Mouse (Mus musculus): ENCODE results near the gene Dpf3. TPM values are rescaled to one million over a fixed set of nuclear protein-coding genes. Genes with fewer than 3 reads are reported as not detected.

Dpf3 gene
- polyA plus RNA-seq, 1 experiment = 3.8 TPM

DNA sequence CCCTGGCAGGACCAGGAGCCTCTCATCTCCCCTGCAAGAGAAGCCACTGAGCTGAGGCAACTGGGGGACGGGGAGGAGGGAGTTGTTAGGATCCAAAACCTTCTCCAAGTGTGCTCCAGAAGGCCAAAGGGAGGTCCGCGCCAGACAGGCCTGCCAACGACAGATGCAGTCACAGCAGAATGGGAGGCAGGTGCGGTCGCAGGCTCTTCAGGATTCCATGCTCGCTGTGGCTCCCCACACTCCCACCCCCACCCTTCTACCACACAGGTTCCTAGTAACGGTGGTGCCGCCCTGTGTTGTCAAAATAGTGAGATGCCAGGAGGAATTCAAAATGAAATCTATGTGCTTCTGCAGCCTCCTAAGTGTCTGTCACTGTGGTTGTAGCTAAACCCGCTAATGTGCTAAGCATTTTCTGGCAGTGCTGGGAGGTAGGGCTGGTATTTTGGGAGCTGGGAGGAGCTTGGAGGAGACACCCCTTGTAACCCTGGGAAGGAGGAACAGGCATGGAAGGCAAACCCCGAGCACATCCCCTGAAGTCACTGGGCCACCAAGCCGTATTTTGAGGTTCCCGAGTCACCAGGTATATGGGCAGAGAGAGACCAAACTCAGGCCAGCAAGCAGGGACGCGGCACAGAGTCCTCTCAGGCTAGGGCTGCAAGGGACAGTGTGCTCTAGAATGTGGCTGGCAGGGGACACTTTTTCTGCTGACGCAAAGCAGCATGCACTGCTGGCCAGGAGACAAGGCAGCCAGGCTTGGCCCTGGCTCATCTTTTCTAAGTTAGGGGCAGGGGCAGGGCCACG lies 75.6 kb downstream of the Dpf3 start:
- Histone ChIP-seq H3K4me1 (ENCODE audit: control insufficient read depth, insufficient read depth, low read length) (peaks cover 8% of the 10 kb centered on the region; the same call in 1 of the 2 replicates), H3K4me3 (ENCODE audit: insufficient read depth, low read length) (no peak overlapping the region), H3K27ac (ENCODE audit: insufficient read depth, low read length) (no peak overlapping the region)
- no peak for TF ChIP-seq CTCF (IDR thresholded peaks at IDR 0.05; ENCODE audit: extremely low read depth, insufficient read depth, low read length)
- no peak for TF ChIP-seq POLR2A (IDR thresholded peaks at IDR 0.05; ENCODE audit: extremely low read depth, insufficient read depth, low read length)

DNA sequence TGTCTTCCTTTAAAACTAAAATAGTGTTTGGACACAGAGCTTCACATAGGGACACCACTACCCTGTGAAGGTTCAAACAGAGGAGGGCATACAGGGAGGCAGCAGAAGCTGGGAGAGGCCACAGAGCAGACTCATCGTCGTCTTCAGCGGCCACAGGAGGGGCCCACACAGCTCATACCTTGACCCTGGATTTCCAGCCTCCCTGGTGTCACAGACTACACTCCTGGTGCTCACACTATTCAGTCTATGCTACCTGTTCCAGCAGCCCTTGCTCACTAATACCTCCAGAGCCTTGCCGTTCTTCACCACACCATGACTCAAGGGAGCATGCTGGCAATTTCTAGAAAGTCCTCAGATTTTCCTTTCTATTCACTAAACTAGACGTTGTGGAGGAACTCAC lies 76.5 kb downstream of the Dpf3 start:
- no peak overlapping the region for H3K27ac ChIP-seq (ENCODE audit: insufficient read depth, low read length)
- no peak overlapping the region for H3K4me3 ChIP-seq (ENCODE audit: insufficient read depth, low read length)
- H3K4me1 ChIP-seq (ENCODE audit: control insufficient read depth, insufficient read depth, low read length) = peaks cover 8% of the 10 kb centered on the region; the same call in 1 of the 2 replicates
- no peak for TF ChIP-seq CTCF (IDR thresholded peaks at IDR 0.05; ENCODE audit: extremely low read depth, insufficient read depth, low read length)
- TF ChIP-seq POLR2A (IDR thresholded peaks at IDR 0.05; ENCODE audit: extremely low read depth, insufficient read depth, low read length) = no peak

DNA sequence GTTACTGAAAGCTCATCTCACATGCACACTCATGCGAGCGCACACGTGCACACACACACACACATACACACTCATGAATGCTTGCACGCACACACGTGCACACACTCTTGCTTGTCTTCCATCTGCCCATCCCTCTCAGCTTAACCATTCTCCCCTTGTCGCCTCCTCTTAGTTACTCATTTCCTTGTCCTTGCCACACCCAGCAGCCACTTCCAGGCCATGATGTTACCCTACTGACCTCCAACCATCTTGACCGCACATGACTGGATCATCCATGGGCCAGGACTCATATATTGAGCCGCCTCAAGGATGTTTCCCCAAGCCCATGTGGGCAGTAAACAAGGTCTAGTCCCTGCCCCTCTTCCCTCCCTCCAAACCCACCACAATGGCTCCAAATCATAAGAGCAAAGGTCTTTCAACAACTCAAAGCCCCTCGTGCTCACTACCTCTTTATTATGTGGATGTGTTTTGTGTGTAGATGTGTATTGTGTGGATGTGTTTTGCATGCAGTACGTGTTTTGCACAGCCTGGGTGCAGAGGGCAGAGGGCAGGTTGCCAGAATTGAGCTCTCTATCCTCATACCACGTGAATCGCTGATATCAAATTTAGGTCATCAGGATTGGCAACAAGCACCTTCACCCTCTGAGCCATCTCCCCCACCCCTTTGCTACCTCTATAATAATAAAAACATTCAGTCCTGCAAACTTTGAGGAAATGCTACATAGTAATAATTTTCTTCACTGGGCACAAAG lies 82.0 kb downstream of the Dpf3 start:
- no peak for TF ChIP-seq POLR2A (IDR thresholded peaks at IDR 0.05; ENCODE audit: extremely low read depth, insufficient read depth, low read length)
- TF ChIP-seq CTCF (IDR thresholded peaks at IDR 0.05; ENCODE audit: extremely low read depth, insufficient read depth, low read length) = no peak
- H3K27ac ChIP-seq (ENCODE audit: insufficient read depth, low read length) = no peak overlapping the region
- H3K4me3 ChIP-seq (ENCODE audit: insufficient read depth, low read length) = no peak overlapping the region
- H3K4me1 ChIP-seq (ENCODE audit: control insufficient read depth, insufficient read depth, low read length) = no peaks in the 10 kb centered on the region

DNA sequence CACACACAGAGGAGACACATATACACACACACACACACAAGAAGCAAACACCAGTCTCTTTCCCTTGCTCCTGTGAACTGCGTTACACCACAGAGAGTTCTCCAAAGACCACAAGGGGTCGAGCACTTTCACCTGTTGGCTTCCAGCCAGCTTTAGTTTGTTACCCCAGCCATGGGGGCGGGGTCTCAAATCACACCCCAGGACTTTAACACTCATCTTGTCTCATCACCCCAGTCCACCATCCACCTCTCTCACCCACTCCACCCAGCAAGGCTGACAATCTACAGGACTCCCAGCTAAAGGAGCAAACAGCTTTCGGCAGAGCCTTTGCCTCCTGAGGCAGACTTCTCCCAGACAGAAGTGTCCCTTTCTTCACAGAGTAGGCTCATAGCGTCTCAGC lies 85.2 kb downstream of the Dpf3 start:
- TF ChIP-seq CTCF (IDR thresholded peaks at IDR 0.05; ENCODE audit: extremely low read depth, insufficient read depth, low read length) (no peak), POLR2A (IDR thresholded peaks at IDR 0.05; ENCODE audit: extremely low read depth, insufficient read depth, low read length) (no peak)
- H3K4me1 ChIP-seq (ENCODE audit: control insufficient read depth, insufficient read depth, low read length) = no peaks in the 10 kb centered on the region
- no peak overlapping the region for H3K4me3 ChIP-seq (ENCODE audit: insufficient read depth, low read length)

GRCm38 (mm10) chr12:83392011-83392410 lies 95.5 kb downstream of the Dpf3 start:
- TF ChIP-seq POLR2A (IDR thresholded peaks at IDR 0.05; ENCODE audit: extremely low read depth, insufficient read depth, low read length) (no peak), CTCF (IDR thresholded peaks at IDR 0.05; ENCODE audit: extremely low read depth, insufficient read depth, low read length) (no peak)
- Histone ChIP-seq H3K4me1 (ENCODE audit: control insufficient read depth, insufficient read depth, low read length) (no peaks in the 10 kb centered on the region), H3K27ac (ENCODE audit: insufficient read depth, low read length) (no peak overlapping the region), H3K4me3 (ENCODE audit: insufficient read depth, low read length) (no peak overlapping the region)

More for the DNA sequence above, 85.2 kb downstream of the Dpf3 start:
- no peak overlapping the region for H3K27ac ChIP-seq (ENCODE audit: insufficient read depth, low read length)

DNA sequence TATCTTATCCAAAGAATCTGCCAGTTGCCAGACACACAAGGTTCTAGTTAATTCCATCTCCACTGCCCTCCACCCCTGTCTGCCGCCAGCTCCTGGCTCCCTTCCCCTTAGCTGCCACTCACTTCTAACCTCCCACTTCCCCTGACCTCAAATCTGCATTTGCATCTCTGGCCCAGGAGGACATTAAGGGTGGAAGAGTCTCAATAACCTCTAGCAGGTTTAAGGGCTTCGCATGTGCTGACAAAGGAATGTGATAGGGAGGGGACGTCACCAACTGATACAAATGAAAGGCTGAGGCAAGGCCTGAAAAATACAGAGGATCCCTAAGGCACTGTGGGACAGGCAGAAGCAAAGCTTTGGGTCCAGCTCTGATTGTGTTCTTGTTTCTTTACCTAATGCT lies 100.0 kb downstream of the Dpf3 start:
- Histone ChIP-seq H3K4me3 (ENCODE audit: insufficient read depth, low read length) (no peak overlapping the region), H3K27ac (ENCODE audit: insufficient read depth, low read length) (no peak overlapping the region), H3K4me1 (ENCODE audit: control insufficient read depth, insufficient read depth, low read length) (no peaks in the 10 kb centered on the region)
- TF ChIP-seq CTCF (IDR thresholded peaks at IDR 0.05; ENCODE audit: extremely low read depth, insufficient read depth, low read length) = no peak
- no peak for TF ChIP-seq POLR2A (IDR thresholded peaks at IDR 0.05; ENCODE audit: extremely low read depth, insufficient read depth, low read length)

GRCm38 (mm10) chr12:83381072-83381471 lies 106.4 kb downstream of the Dpf3 start:
- Histone ChIP-seq H3K4me1 (ENCODE audit: control insufficient read depth, insufficient read depth, low read length) (no peaks in the 10 kb centered on the region), H3K4me3 (ENCODE audit: insufficient read depth, low read length) (no peak overlapping the region), H3K27ac (ENCODE audit: insufficient read depth, low read length) (no peak overlapping the region)
- no peak for TF ChIP-seq CTCF (IDR thresholded peaks at IDR 0.05; ENCODE audit: extremely low read depth, insufficient read depth, low read length)
- TF ChIP-seq POLR2A (IDR thresholded peaks at IDR 0.05; ENCODE audit: extremely low read depth, insufficient read depth, low read length) = no peak

DNA sequence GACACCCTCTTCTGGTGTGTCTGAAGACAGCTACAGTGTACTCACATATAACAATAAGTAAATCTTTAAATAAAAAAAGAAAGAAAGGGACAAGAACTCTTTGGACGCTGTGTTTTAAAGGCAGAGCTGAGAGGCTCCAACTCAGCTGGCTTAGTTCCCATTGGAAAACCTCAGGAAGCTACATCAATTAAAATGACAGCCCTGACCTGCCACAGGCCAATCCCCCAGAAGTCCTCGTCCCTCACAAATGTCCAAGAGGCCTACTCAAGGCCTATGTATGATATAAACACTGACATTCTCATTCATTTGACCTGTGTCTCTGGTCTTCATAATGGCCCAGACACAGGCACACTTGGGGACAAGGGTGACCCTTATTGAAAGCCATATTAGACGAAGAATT lies 107.5 kb downstream of the Dpf3 start:
- H3K4me3 ChIP-seq (ENCODE audit: insufficient read depth, low read length) = no peak overlapping the region
- TF ChIP-seq CTCF (IDR thresholded peaks at IDR 0.05; ENCODE audit: extremely low read depth, insufficient read depth, low read length) (no peak), POLR2A (IDR thresholded peaks at IDR 0.05; ENCODE audit: extremely low read depth, insufficient read depth, low read length) (no peak)
- no peaks in the 10 kb centered on the region for H3K4me1 ChIP-seq (ENCODE audit: control insufficient read depth, insufficient read depth, low read length)
- no peak overlapping the region for H3K27ac ChIP-seq (ENCODE audit: insufficient read depth, low read length)

- TF ChIP-seq POLR2A (IDR thresholded peaks at IDR 0.05; ENCODE audit: extremely low read depth, insufficient read depth, low read length) (no peak), CTCF (IDR thresholded peaks at IDR 0.05; ENCODE audit: extremely low read depth, insufficient read depth, low read length) (no peak)
- Histone ChIP-seq H3K4me3 (ENCODE audit: insufficient read depth, low read length) (no peak overlapping the region), H3K4me1 (ENCODE audit: control insufficient read depth, insufficient read depth, low read length) (no peaks in the 10 kb centered on the region), H3K27ac (ENCODE audit: insufficient read depth, low read length) (no peak overlapping the region)
Measured at GRCm38 (mm10) chr12:83375015-83375831, 112.3 kb downstream of the Dpf3 start.
